In genomic region chr5:122291149-122291548, GRCm38 (mm10) we compare ENCODE assay signal across 9 mouse cellular contexts. TPM values are rescaled to one million over a fixed set of nuclear protein-coding genes. Genes with fewer than 3 reads are reported as not detected.
DNase-seq lines count a peak whose midpoint lies in the region; ATAC-seq and TF ChIP-seq lines count a peak whose summit lies in the region.
"Had no signal": no experiment of that assay in that cellular context is flagged by ENCODE, and none has a peak within 500 bp of the region (broad histone marks: within the 10 kb centered on the region; RNA-seq: fewer than 3 reads in every experiment).

No protein-coding gene starts in this region.

- no peak overlapping the region for H3K27ac ChIP-seq in kidney, embryonic 16.5 days (ENCODE audit: low read length)
- no peak overlapping the region for H3K27ac ChIP-seq in left cerebral cortex, adult 2 months

- no peak for ATAC-seq in kidney, embryonic 16.5 days (ENCODE audit: low FRiP score, low TSS enrichment)
- peak; percentile 78 for ATAC-seq in megakaryocyte-erythroid progenitor cell, adult 5-6 weeks (replicated peaks; ENCODE audit: low FRiP score, low TSS enrichment, poor library complexity, severe bottlenecking)

- TF ChIP-seq CTCF in left cerebral cortex, adult 2 months (IDR thresholded peaks at IDR 0.05) = no peak

- WGBS in kidney, embryonic 16.5 days = 68% methylated on average over 6 of the region's 6 CpGs

- no peak for DNase-seq in kidney, postnatal 10 days
- peak; percentile 53 for DNase-seq in ZHBTc4 (ENCODE audit: low read depth, low spot score)
- DNase-seq in induced T-regulatory cell, adult 2 months (ENCODE audit: low read depth) = peak; percentile 81
- no peak for DNase-seq in Muller cell, postnatal 12 days (ENCODE audit: inconsistent ontology term)
- DNase-seq in left cerebral cortex, adult 2 months (ENCODE audit: extremely low spot score in 1 of 2, low spot score in 2 of 2) = no peak
- no peak for DNase-seq in cerebellum, adult 18-20 months

- H3K36me3 ChIP-seq in kidney, embryonic 16.5 days (ENCODE audit: insufficient read depth, low read length) = 0 out of 2 replicates have a peak, but pooled peaks cover 6% of the 10 kb centered on the region

- H3K9me3 ChIP-seq in kidney, embryonic 16.5 days (ENCODE audit: low read length) = no peaks in the 10 kb centered on the region; the same call in 1 of the 2 replicates
- H3K9me3 ChIP-seq: megakaryocyte, embryonic 14.5 days had no signal

- H3K9ac ChIP-seq in kidney, embryonic 16.5 days (replicated peaks; ENCODE audit: low read length) = peak overlapping the region; percentile 25; the same call in 1 of the 2 replicates

- intact Hi-C loops in left cerebral cortex, adult 2 months (cut with DNase I) = no loop called here

- no peak overlapping the region for H3K4me3 ChIP-seq in kidney, embryonic 16.5 days (ENCODE audit: low read length)
- no peak overlapping the region for H3K4me3 ChIP-seq in left cerebral cortex, adult 2 months

- H3K4me2 ChIP-seq in kidney, embryonic 16.5 days (replicated peaks; ENCODE audit: low read depth, low read length) = no peak overlapping the region

- H3K27me3 ChIP-seq in kidney, embryonic 16.5 days (ENCODE audit: insufficient read depth, low read length) = no peaks in the 10 kb centered on the region
- H3K27me3 ChIP-seq: megakaryocyte, embryonic 14.5 days had no signal

- peaks cover 8% of the 10 kb centered on the region for H3K4me1 ChIP-seq in kidney, embryonic 16.5 days (ENCODE audit: insufficient read depth, low read length)

RNA-seq across cellular contexts. Expression of gene Pptc7, which starts 7.0 kb away (rescaled TPM):
- polyA plus RNA-seq in kidney, embryonic 16.5 days (2015; fragmentation: Nextera tagmentation; extraction: Ambion mirVana) = 8.6 TPM in 2 replicates
- total RNA-seq in megakaryocyte-erythroid progenitor cell, adult 5-6 weeks (2014; fragmentation: Nextera tagmentation) = 14.4 and 15.5 TPM in 2 replicates
- 10.4 and 11.3 TPM in 2 replicates for total RNA-seq in megakaryocyte-erythroid progenitor cell, adult 5-6 weeks (2017)
- total RNA-seq in left cerebral cortex, adult 2 months (2021) = 10 to 100 TPM; 41.2 to 42.5 TPM

RNA-seq across cellular contexts. Expression of gene Tctn1, which starts 26.9 kb away (rescaled TPM):
- 7.9 and 8.0 TPM in 2 replicates for polyA plus RNA-seq in kidney, embryonic 16.5 days (2015; fragmentation: Nextera tagmentation; extraction: Ambion mirVana)
- 7.6 and 10.4 TPM in 2 replicates for total RNA-seq in megakaryocyte-erythroid progenitor cell, adult 5-6 weeks (2014; fragmentation: Nextera tagmentation)
- 2.5 and 4.2 TPM in 2 replicates for total RNA-seq in megakaryocyte-erythroid progenitor cell, adult 5-6 weeks (2017)
- 10 to 100 TPM; 13.5 to 13.7 TPM for total RNA-seq in left cerebral cortex, adult 2 months (2021)

Comparison
In these comparisons a context has a peak if more than half of its experiments do, and no peak if none do; other contexts are left out.
1. DNase-seq: peak in ZHBTc4 (single experiment) and induced T-regulatory cell, adult 2 months (single experiment); none in kidney, postnatal 10 days (single experiment), Muller cell, postnatal 12 days (single experiment), left cerebral cortex, adult 2 months (0 of 2) and cerebellum, adult 18-20 months (0 of 2).